Mouse (Mus musculus): ENCODE measurements at regions not wholly inside any gene's neighbourhood (a gene's known extent, or its start where the extent isn't known, plus 50 kb on each side); places are given as distances from the start of the nearest gene placed in this dataset.
"Not testable (repeated sequence)": the region's sequence is repeated elsewhere in the genome, so short reads cannot be mapped to it uniquely, and the experiment has no call there.

- no peaks in the 10 kb centered on the region for H3K9me3 ChIP-seq (replicated peaks)
- WGBS = 66% methylated on average over 2 of the region's 2 CpGs
- no peaks in the 10 kb centered on the region for H3K36me3 ChIP-seq
- no peak for DNase-seq (ENCODE audit: low spot score)
- H3K27ac ChIP-seq = no peak overlapping the region
- H3K4me1 ChIP-seq = peaks cover 8% of the 10 kb centered on the region
- H3K27me3 ChIP-seq (ENCODE audit: low read depth, poor library complexity, severe bottlenecking) = no peaks in the 10 kb centered on the region
- H3K4me3 ChIP-seq = no peak overlapping the region
Observed at GRCm38 (mm10) chr1:150160314-150160713, 60.5 kb downstream of the Ptgs2 start.

DNA sequence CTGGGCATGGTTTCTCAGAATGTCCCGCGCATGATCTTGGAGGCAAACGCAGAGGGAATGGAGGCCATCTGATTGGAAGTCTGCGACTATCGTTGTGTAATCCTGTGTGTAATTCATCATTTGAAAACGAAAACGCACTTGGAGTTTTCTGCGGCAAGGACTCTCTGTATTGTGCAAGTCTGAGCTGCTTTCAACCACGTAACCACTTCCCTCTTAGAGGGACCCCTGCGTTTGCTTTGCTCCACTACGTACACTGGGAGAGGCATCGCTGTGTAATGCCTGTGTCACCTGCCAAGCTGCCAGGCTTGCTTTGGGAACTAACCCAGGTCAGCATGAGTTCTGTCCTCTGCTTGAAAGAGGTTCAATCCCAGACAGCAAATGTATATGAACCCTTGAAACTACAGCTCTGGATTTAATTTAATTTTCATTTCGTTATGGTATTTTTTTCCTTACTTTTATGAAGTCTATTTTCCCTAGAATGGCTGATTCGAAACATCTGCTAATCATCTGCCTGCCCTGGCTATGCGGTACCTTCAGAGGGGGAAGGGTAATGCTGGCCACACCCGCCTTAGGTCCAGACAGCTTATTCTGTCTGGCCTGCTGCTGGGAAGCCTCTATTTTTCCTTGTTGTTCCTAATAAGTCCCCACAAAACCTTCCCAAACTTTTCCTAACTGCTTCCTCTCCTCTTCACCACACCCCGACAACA, 65.2 kb downstream of the Ptgs2 start:
- peak; percentile 45 for DNase-seq (ENCODE audit: low spot score)

DNA sequence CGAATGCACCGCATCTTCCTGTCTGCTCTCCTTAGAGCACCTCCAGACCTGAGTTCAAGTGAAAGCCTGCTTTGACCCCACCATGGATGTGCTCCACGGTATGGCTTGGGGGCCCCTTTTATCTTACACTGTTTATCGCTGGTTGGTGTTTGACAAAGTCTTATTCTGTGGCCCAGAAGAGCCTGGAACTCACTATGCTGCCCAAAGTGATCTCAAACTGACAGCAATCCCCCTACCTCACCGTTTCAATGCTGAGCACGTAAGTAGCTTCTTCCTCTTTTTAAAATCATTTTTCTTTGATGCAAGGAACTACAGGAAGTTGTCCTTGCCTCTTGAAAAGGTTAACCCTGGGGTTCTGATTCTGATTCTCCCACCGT, 65.8 kb downstream of the Ptgs2 start:
- WGBS = 80% methylated on average over 7 of the region's 7 CpGs
- 0 out of 2 replicates have a peak overlapping the region, but pooled peaks have one; percentile 31 for H3K27ac ChIP-seq
- DNase-seq (ENCODE audit: low spot score) = no peak
- H3K9me3 ChIP-seq (replicated peaks) = no peaks in the 10 kb centered on the region
- H3K4me3 ChIP-seq = no peak overlapping the region
- H3K27me3 ChIP-seq (ENCODE audit: low read depth, poor library complexity, severe bottlenecking) = no peaks in the 10 kb centered on the region
- no peaks in the 10 kb centered on the region for H3K36me3 ChIP-seq
- peaks cover 12% of the 10 kb centered on the region for H3K4me1 ChIP-seq

More for the DNA sequence above, 65.2 kb downstream of the Ptgs2 start:
- Histone ChIP-seq H3K27ac (peak overlapping the region; percentile 31; the same call in 1 of the 2 replicates), H3K4me1 (peaks cover 12% of the 10 kb centered on the region), H3K4me3 (no peak overlapping the region), H3K36me3 (no peaks in the 10 kb centered on the region), H3K27me3 (ENCODE audit: low read depth, poor library complexity, severe bottlenecking) (no peaks in the 10 kb centered on the region), H3K9me3 (replicated peaks) (no peaks in the 10 kb centered on the region)
- WGBS = 62% methylated on average over 17 of the region's 17 CpGs

- no peak for DNase-seq (ENCODE audit: low spot score)
- Histone ChIP-seq H3K36me3 (no peaks in the 10 kb centered on the region), H3K9me3 (replicated peaks) (no peaks in the 10 kb centered on the region), H3K27ac (no peak overlapping the region), H3K4me3 (no peak overlapping the region), H3K4me1 (peaks cover 12% of the 10 kb centered on the region), H3K27me3 (ENCODE audit: low read depth, poor library complexity, severe bottlenecking) (no peaks in the 10 kb centered on the region)
Observed at GRCm38 (mm10) chr1:150167172-150167571, 67.3 kb downstream of the Ptgs2 start.

- Histone ChIP-seq H3K9me3 (replicated peaks) (no peaks in the 10 kb centered on the region), H3K4me1 (no peaks in the 10 kb centered on the region), H3K36me3 (no peaks in the 10 kb centered on the region), H3K4me3 (no peak overlapping the region), H3K27ac (no peak overlapping the region), H3K27me3 (ENCODE audit: low read depth, poor library complexity, severe bottlenecking) (no peaks in the 10 kb centered on the region)
- WGBS = 84% methylated on average over 3 of the region's 3 CpGs
- DNase-seq (ENCODE audit: low spot score) = no peak
Observed at GRCm38 (mm10) chr1:150174204-150174603, 74.4 kb downstream of the Ptgs2 start.

GRCm38 (mm10) chr1:150177029-150177740, 77.4 kb downstream of the Ptgs2 start:
- DNase-seq (ENCODE audit: low spot score) = no peak
- Histone ChIP-seq H3K9me3 (replicated peaks) (no peaks in the 10 kb centered on the region), H3K4me3 (no peak overlapping the region), H3K27ac (no peak overlapping the region), H3K36me3 (no peaks in the 10 kb centered on the region), H3K27me3 (ENCODE audit: low read depth, poor library complexity, severe bottlenecking) (no peaks in the 10 kb centered on the region), H3K4me1 (no peaks in the 10 kb centered on the region)
- WGBS = 88% methylated on average over 1 of the region's 1 CpGs

DNA sequence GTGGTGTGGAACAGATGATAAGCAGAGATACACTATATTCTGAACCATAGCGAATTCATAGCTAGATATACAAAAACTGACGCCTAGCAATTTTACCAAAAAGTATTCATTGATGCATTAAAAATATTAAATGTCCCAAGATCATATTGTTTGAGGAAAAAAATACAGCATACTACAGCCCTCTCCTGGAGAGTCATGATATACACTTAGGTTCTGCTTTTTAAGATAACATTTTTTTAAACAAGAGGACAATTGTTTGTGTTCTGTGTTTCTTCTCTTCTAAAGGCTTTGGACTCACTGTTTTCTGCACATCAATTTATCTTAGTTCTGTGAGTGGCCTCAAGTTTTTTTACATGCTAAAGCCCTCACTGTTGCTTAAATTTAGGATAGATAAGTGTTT, 102.2 kb downstream of the Ptgs2 start:
- Histone ChIP-seq H3K4me3 (no peak overlapping the region), H3K4me1 (no peaks in the 10 kb centered on the region), H3K9me3 (replicated peaks) (no peaks in the 10 kb centered on the region), H3K27me3 (ENCODE audit: low read depth, poor library complexity, severe bottlenecking) (no peaks in the 10 kb centered on the region), H3K36me3 (no peaks in the 10 kb centered on the region), H3K27ac (no peak overlapping the region)
- no peak for DNase-seq (ENCODE audit: low spot score)
- 97% methylated on average over 2 of the region's 2 CpGs for WGBS

- no peak overlapping the region for H3K27ac ChIP-seq
- H3K36me3 ChIP-seq = no peaks in the 10 kb centered on the region
- no peak for DNase-seq (ENCODE audit: low spot score)
- H3K27me3 ChIP-seq (ENCODE audit: low read depth, poor library complexity, severe bottlenecking) = no peaks in the 10 kb centered on the region
- H3K4me3 ChIP-seq = no peak overlapping the region
- H3K4me1 ChIP-seq = no peaks in the 10 kb centered on the region
- no peaks in the 10 kb centered on the region for H3K9me3 ChIP-seq (replicated peaks)
Observed at GRCm38 (mm10) chr1:150212454-150212853, 106.8 kb upstream of the Pdc start.

DNA sequence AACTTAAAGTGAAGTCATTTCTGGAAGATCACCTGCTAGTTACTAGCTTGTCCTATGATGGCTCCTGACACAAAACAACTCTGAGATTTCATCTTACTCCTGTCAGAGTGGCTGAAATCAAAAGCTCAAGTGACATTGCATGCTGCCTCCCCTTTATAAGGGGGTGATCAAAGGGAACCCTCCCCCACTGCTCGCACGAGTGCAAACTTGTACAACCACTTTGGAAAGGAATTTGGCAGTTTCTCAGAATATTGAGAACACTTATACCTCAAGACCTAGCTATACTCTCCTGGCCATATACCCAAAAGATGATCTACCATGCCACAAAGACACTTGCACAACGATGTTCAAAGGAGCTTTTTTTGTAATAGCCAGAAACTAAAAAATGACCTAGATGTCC, 102.5 kb upstream of the Pdc start:
- Histone ChIP-seq H3K9me3 (replicated peaks) (no peaks in the 10 kb centered on the region), H3K36me3 (no peaks in the 10 kb centered on the region), H3K27me3 (ENCODE audit: low read depth, poor library complexity, severe bottlenecking) (no peaks in the 10 kb centered on the region), H3K27ac (no peak overlapping the region), H3K4me3 (no peak overlapping the region), H3K4me1 (no peaks in the 10 kb centered on the region)
- no peak for DNase-seq (ENCODE audit: low spot score)
- WGBS = 86% methylated on average over 3 of the region's 3 CpGs

DNA sequence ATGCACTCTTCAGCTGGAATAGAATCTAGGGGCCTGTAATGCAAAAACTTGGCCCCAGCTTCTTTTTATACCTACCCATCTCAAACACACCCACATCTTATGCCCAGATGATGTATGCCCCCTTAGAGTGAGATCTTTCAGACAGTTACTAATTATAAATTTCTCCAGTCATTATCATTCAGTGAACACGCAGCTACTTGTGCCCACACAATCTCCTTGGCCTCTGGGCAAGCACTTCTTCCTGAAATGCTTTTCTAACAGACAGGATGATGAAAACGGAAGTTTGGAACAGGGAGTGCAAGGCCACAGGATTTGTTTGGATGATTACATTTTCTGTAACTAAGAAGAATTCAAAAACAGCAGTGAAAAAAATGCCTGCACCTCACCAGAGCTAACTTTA, 100.4 kb upstream of the Pdc start:
- 80% methylated on average over 2 of the region's 2 CpGs for WGBS
- H3K9me3 ChIP-seq (replicated peaks) = no peaks in the 10 kb centered on the region
- H3K27ac ChIP-seq = no peak overlapping the region
- H3K4me1 ChIP-seq = no peaks in the 10 kb centered on the region
- H3K4me3 ChIP-seq = no peak overlapping the region
- no peaks in the 10 kb centered on the region for H3K36me3 ChIP-seq
- DNase-seq (ENCODE audit: low spot score) = no peak
- no peaks in the 10 kb centered on the region for H3K27me3 ChIP-seq (ENCODE audit: low read depth, poor library complexity, severe bottlenecking)

DNA sequence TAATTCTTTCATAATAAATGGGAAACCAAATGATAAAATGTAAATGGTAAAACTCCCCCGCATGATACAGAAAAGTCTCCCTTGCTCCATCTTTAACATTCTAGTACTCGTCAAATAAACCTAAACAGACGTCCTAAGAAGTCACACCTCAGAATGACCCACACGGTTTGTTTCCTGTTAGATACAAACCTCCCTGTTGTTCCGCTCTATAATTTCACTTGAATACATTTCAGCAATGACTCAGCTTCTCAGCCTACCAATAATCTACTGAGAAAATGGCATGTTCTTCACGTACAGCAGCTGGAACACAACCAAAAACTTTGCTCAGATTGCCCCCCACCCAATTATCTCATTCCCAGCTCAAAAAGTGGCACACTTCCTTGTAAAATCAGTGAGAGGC, 93.7 kb upstream of the Pdc start:
- no peaks in the 10 kb centered on the region for H3K36me3 ChIP-seq
- WGBS = 86% methylated on average over 6 of the region's 6 CpGs
- no peak overlapping the region for H3K4me3 ChIP-seq
- no peaks in the 10 kb centered on the region for H3K27me3 ChIP-seq (ENCODE audit: low read depth, poor library complexity, severe bottlenecking)
- no peak overlapping the region for H3K27ac ChIP-seq
- no peak for DNase-seq (ENCODE audit: low spot score)
- no peaks in the 10 kb centered on the region for H3K4me1 ChIP-seq
- H3K9me3 ChIP-seq (replicated peaks) = no peaks in the 10 kb centered on the region

- H3K4me3 ChIP-seq; H3K9me3 ChIP-seq (replicated peaks); H3K4me1 ChIP-seq; DNase-seq (ENCODE audit: low spot score); H3K36me3 ChIP-seq; H3K27me3 ChIP-seq (ENCODE audit: low read depth, poor library complexity, severe bottlenecking); H3K27ac ChIP-seq: not testable (repeated sequence)
- 94% methylated on average over 1 of the region's 1 CpGs for WGBS
Observed at GRCm38 (mm10) chr1:150239504-150239903, 79.7 kb upstream of the Pdc start.

- Histone ChIP-seq H3K9me3 (replicated peaks) (no peaks in the 10 kb centered on the region), H3K27ac (no peak overlapping the region), H3K4me1 (no peaks in the 10 kb centered on the region), H3K4me3 (no peak overlapping the region), H3K36me3 (no peaks in the 10 kb centered on the region), H3K27me3 (ENCODE audit: low read depth, poor library complexity, severe bottlenecking) (no peaks in the 10 kb centered on the region)
- DNase-seq (ENCODE audit: low spot score) = no peak
- WGBS = 90% methylated on average over 3 of the region's 3 CpGs
Observed at GRCm38 (mm10) chr1:150240110-150240509, 79.1 kb upstream of the Pdc start.

Data from limb, embryonic 10.5 days (tissue).